In genomic region chr4:106704416-106704815, GRCm38 (mm10) we compare ENCODE assay signal across 9 mouse cellular contexts. TPM values are rescaled to one million over a fixed set of nuclear protein-coding genes. Genes with fewer than 3 reads are reported as not detected.
DNase-seq lines count a peak whose midpoint lies in the region.
"Had no signal": no experiment of that assay in that cellular context is flagged by ENCODE, and none has a peak within 500 bp of the region (broad histone marks: within the 10 kb centered on the region; RNA-seq: fewer than 3 reads in every experiment).

No protein-coding gene starts in this region.

- H3K4me3 ChIP-seq in embryonic facial prominence, embryonic 10.5 days = no peak overlapping the region

- H3K4me1 ChIP-seq in embryonic facial prominence, embryonic 10.5 days = peaks cover 34% of the 10 kb centered on the region

- intact Hi-C loops in left cerebral cortex, postnatal 4 days (cut with DNase I) = no loop called here

- no peaks in the 10 kb centered on the region for H3K9me3 ChIP-seq in embryonic facial prominence, embryonic 10.5 days

- no peaks in the 10 kb centered on the region for H3K36me3 ChIP-seq in embryonic facial prominence, embryonic 10.5 days (replicated peaks)

- WGBS in embryonic facial prominence, embryonic 10.5 days = 73% methylated on average over 11 of the region's 11 CpGs

- DNase-seq in brain, adult 2 months (ENCODE audit: low read depth, low spot score) = peak; percentile 87
- DNase-seq in embryonic facial prominence, embryonic 10.5 days (ENCODE audit: low spot score) = no peak
- peak; percentile 57 for DNase-seq in kidney, adult 9 months
- peak; percentile 81 for DNase-seq in left cerebral cortex, postnatal 4 days
- no peak for DNase-seq in gastrocnemius, adult 18-20 months (ENCODE audit: low spot score)
- no peak for DNase-seq in heart, adult 8-10 months (ENCODE audit: low spot score)
- DNase-seq in ovary, postnatal 10 days (ENCODE audit: low spot score) = no peak
- DNase-seq in gastrocnemius, postnatal 4 days (ENCODE audit: low spot score in 2 of 2) = no peak

- peak overlapping the region; percentile 10; the same call in 1 of the 2 replicates for H3K27ac ChIP-seq in embryonic facial prominence, embryonic 10.5 days (replicated peaks)

- H3K27me3 ChIP-seq in embryonic facial prominence, embryonic 10.5 days (replicated peaks; ENCODE audit: low read depth, poor library complexity, severe bottlenecking) = peaks cover 20% of the 10 kb centered on the region; the same call in 1 of the 2 replicates
- H3K27me3 ChIP-seq: Patski had no signal

RNA-seq across cellular contexts. Expression of gene Ttc4, which starts 25.7 kb away (rescaled TPM):
- 107 and 117 TPM in 2 replicates for polyA plus RNA-seq in embryonic facial prominence, embryonic 10.5 days (2016; fragmentation: Nextera tagmentation; extraction: Ambion mirVana)
- 10 to 100 TPM; 57.4 to 62.1 TPM for total RNA-seq in left cerebral cortex, postnatal 4 days (2021)
- 10 to 100 TPM; 26.1 to 27.5 TPM for total RNA-seq in gastrocnemius, adult 18-20 months (2021)
- total RNA-seq in heart, adult 8-10 months (2022) = 10 to 100 TPM; 17.1 to 20.9 (median 19.0) TPM
- 10 to 100 TPM; 28.8 to 32.3 TPM for total RNA-seq in gastrocnemius, postnatal 4 days (2021)

RNA-seq across cellular contexts. Expression of gene Mroh7, which starts 26.3 kb away (rescaled TPM):
- 0.05 and 0.08 TPM in 2 replicates for polyA plus RNA-seq in embryonic facial prominence, embryonic 10.5 days (2016; fragmentation: Nextera tagmentation; extraction: Ambion mirVana)
- 1 to 10 TPM; 1.3 to 1.6 TPM for total RNA-seq in left cerebral cortex, postnatal 4 days (2021)
- total RNA-seq in gastrocnemius, adult 18-20 months (2021) = under 1 TPM; 0.09 to 0.50 TPM
- total RNA-seq in heart, adult 8-10 months (2022) = 1 to 10 TPM in 1 of 4 experiments, under 1 TPM in 3; 0.25 to 1.7 (median 0.40) TPM
- 1 to 10 TPM in 1 of 2 experiments, under 1 TPM in 1; 0.52 to 1.2 TPM for total RNA-seq in gastrocnemius, postnatal 4 days (2021)

RNA-seq across cellular contexts. Expression of gene Fam151a, which starts 29.3 kb away (rescaled TPM):
- 0.11 and 0.40 TPM in 2 replicates for polyA plus RNA-seq in embryonic facial prominence, embryonic 10.5 days (2016; fragmentation: Nextera tagmentation; extraction: Ambion mirVana)
- not detected for total RNA-seq in left cerebral cortex, postnatal 4 days (2021)
- total RNA-seq in gastrocnemius, adult 18-20 months (2021) = not detected
- total RNA-seq in heart, adult 8-10 months (2022) = under 1 TPM; 0.14 to 0.47 (median 0.19) TPM
- total RNA-seq in gastrocnemius, postnatal 4 days (2021) = not detected
- polyA plus RNA-seq: Patski had no signal

RNA-seq across cellular contexts. Expression of gene Pars2, which starts 53.5 kb away (rescaled TPM):
- 16.3 and 17.0 TPM in 2 replicates for polyA plus RNA-seq in embryonic facial prominence, embryonic 10.5 days (2016; fragmentation: Nextera tagmentation; extraction: Ambion mirVana)
- 1 to 10 TPM; 6.0 to 9.2 TPM for total RNA-seq in left cerebral cortex, postnatal 4 days (2021)
- total RNA-seq in gastrocnemius, adult 18-20 months (2021) = 1 to 10 TPM; 2.4 to 3.4 TPM
- total RNA-seq in heart, adult 8-10 months (2022) = 1 to 10 TPM; 3.9 to 5.7 (median 5.3) TPM
- 1 to 10 TPM; 5.2 to 6.4 TPM for total RNA-seq in gastrocnemius, postnatal 4 days (2021)

Comparison
In these comparisons a context has a peak if more than half of its experiments do, and no peak if none do; other contexts are left out.
1. DNase-seq: peak in brain, adult 2 months (single experiment), kidney, adult 9 months (single experiment) and left cerebral cortex, postnatal 4 days (single experiment); none in embryonic facial prominence, embryonic 10.5 days (single experiment), gastrocnemius, adult 18-20 months (single experiment), heart, adult 8-10 months (single experiment), ovary, postnatal 10 days (single experiment) and gastrocnemius, postnatal 4 days (0 of 2).